ENCODE assay signal across 8 mouse cellular contexts in the genomic region with DNA sequence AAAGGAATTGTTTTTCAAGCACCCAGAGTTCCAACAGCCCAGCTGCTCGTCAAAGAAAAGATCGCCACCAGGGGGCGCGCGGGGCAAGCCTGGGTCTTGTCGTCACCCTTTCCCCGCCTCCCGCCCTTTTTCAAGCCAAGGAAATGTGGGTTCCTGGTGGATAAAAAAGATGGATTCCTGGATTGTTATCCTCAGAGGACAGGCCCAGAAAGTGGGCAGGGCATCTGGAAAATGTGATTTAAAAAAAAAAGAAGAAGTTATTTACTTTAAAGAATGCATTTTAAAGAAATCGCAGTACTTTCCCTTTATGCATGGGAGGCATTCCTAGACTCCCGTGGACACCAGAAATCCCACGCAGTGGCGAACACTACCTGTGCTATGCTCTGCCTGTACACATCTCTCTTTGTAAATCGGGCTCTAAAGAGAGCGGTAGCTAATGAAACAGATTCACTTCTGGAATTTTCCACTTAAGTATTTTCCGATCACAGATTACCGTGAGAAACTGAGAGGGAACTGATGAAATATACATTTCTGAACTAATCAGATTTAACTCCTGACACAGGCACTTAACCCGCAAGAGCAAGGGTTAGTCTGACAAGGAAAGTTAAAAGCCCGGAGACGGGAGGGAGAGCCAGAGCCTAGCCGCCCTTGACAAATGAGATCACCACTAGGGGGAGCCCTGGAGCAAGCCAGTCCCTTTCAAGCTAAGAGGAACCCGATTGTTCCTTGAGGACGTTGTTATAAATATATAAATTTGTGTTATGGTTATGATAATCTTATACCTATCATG. TPM values are rescaled to one million over a fixed set of nuclear protein-coding genes. Genes with fewer than 3 reads are reported as not detected.
DNase-seq lines count a peak whose midpoint lies in the region; ATAC-seq lines count a peak whose summit lies in the region.

No protein-coding gene starts in this region.

- ATAC-seq in intestine, embryonic 14.5 days (replicated peaks; ENCODE audit: low FRiP score, low TSS enrichment, low read depth) = peak; percentile 71
- ATAC-seq in megakaryocyte-erythroid progenitor cell, adult 5-6 weeks (replicated peaks; ENCODE audit: low FRiP score, low TSS enrichment, poor library complexity, severe bottlenecking) = peak; percentile 64

- peak; percentile 95 for DNase-seq in adrenal gland, adult 2 months
- peak; percentile 95 for DNase-seq in embryo, embryonic 11 days
- DNase-seq in gastrocnemius, postnatal 36 days = peak; percentile 96 to 98
- DNase-seq in intestine, embryonic 14.5 days (ENCODE audit: low spot score) = peak; percentile 100
- DNase-seq in left cerebral cortex, postnatal 14 days (ENCODE audit: low spot score in 2 of 2) = peak; percentile 97
- DNase-seq in right cerebral cortex, postnatal 14 days = peak; percentile 99
- peak; percentile 98 for DNase-seq in urinary bladder, postnatal 25 days (ENCODE audit: low spot score)

- peak overlapping the region; percentile 79 for H3K27ac ChIP-seq in intestine, embryonic 14.5 days (ENCODE audit: low read depth)

- H3K27me3 ChIP-seq in intestine, embryonic 14.5 days (replicated peaks; ENCODE audit: control insufficient read depth, insufficient read depth, low read length) = no peaks in the 10 kb centered on the region

- no peaks in the 10 kb centered on the region for H3K36me3 ChIP-seq in intestine, embryonic 14.5 days (ENCODE audit: control insufficient read depth, insufficient read depth, low read length)

- H3K9ac ChIP-seq in intestine, embryonic 14.5 days (ENCODE audit: low read length) = peak overlapping the region; percentile 44

- intact Hi-C loops in gastrocnemius, postnatal 36 days (cut with DNase I) = loop anchor here (1.0 to 5.0 kb wide), 3 partner anchors 64 to 134 kb away; no protein-coding TSS in a partner anchor
- intact Hi-C loops in left cerebral cortex, postnatal 14 days (cut with DNase I) = loop anchor here (2.0 to 5.0 kb wide), 2 partner anchors 81 to 134 kb away; no protein-coding TSS in a partner anchor

- H3K9me3 ChIP-seq in intestine, embryonic 14.5 days (ENCODE audit: control insufficient read depth, low read length) = no peaks in the 10 kb centered on the region

- H3K4me2 ChIP-seq in intestine, embryonic 14.5 days (ENCODE audit: low read length) = peak overlapping the region; percentile 72

- peaks cover 15% of the 10 kb centered on the region; the same call in 1 of the 2 replicates for H3K4me1 ChIP-seq in intestine, embryonic 14.5 days (replicated peaks; ENCODE audit: control insufficient read depth, insufficient read depth, low read length)

- 1% methylated on average over 22 of the region's 22 CpGs for WGBS in intestine, embryonic 14.5 days

- H3K4me3 ChIP-seq in intestine, embryonic 14.5 days (ENCODE audit: low read depth, low read length) = peak overlapping the region; percentile 28

RNA-seq across cellular contexts. Expression of a gene that starts 19.6 kb away (rescaled TPM):
- total RNA-seq in adrenal gland, adult 2 months (2021) = 100 to 1,000 TPM in 1 of 2 experiments, 10 to 100 TPM in 1; 81.6 to 102 TPM
- polyA plus RNA-seq in adrenal gland, adult 2 months (2012; rRNA removed) = 344 and 374 TPM in 2 replicates
- total RNA-seq in gastrocnemius, postnatal 36 days (2021) = 10 to 100 TPM; 14.2 to 15.9 TPM
- polyA plus RNA-seq in intestine, embryonic 14.5 days (2014; fragmentation: Nextera tagmentation; extraction: Ambion mirVana) = 35.0 and 37.7 TPM in 2 replicates
- total RNA-seq in left cerebral cortex, postnatal 14 days (2021) = 100 to 1,000 TPM; 288 to 291 TPM
- total RNA-seq in megakaryocyte-erythroid progenitor cell, adult 5-6 weeks (2014; fragmentation: Nextera tagmentation) = 0.82 TPM in 1 of 2 replicates, not detected in the other
- total RNA-seq in megakaryocyte-erythroid progenitor cell, adult 5-6 weeks (2017) = 2.2 TPM in 1 of 2 replicates, not detected in the other

RNA-seq across cellular contexts. Expression of a gene that starts 20.5 kb away (rescaled TPM):
- 1 to 10 TPM in 1 of 2 experiments, under 1 TPM in 1; 0.59 to 3.3 TPM for total RNA-seq in adrenal gland, adult 2 months (2021)
- 3.5 and 4.7 TPM in 2 replicates for polyA plus RNA-seq in adrenal gland, adult 2 months (2012; rRNA removed)
- not detected for total RNA-seq in gastrocnemius, postnatal 36 days (2021)
- 0.09 TPM in 1 of 2 replicates, not detected in the other for polyA plus RNA-seq in intestine, embryonic 14.5 days (2014; fragmentation: Nextera tagmentation; extraction: Ambion mirVana)
- total RNA-seq in left cerebral cortex, postnatal 14 days (2021) = not detected
- total RNA-seq in megakaryocyte-erythroid progenitor cell, adult 5-6 weeks (2014; fragmentation: Nextera tagmentation) = 0.96 TPM in 1 of 2 replicates, not detected in the other
- total RNA-seq in megakaryocyte-erythroid progenitor cell, adult 5-6 weeks (2017) = 0.46 TPM in 1 of 2 replicates, not detected in the other

RNA-seq across cellular contexts. Expression of a gene that starts 41.7 kb away (rescaled TPM):
- 10 to 100 TPM; 59.0 to 63.2 TPM for total RNA-seq in adrenal gland, adult 2 months (2021)
- polyA plus RNA-seq in adrenal gland, adult 2 months (2012; rRNA removed) = 342 and 389 TPM in 2 replicates
- 10 to 100 TPM; 55.3 to 59.5 TPM for total RNA-seq in gastrocnemius, postnatal 36 days (2021)
- polyA plus RNA-seq in intestine, embryonic 14.5 days (2014; fragmentation: Nextera tagmentation; extraction: Ambion mirVana) = 2.1 and 2.7 TPM in 2 replicates
- 10 to 100 TPM; 39.0 to 47.2 TPM for total RNA-seq in left cerebral cortex, postnatal 14 days (2021)
- total RNA-seq in megakaryocyte-erythroid progenitor cell, adult 5-6 weeks (2014; fragmentation: Nextera tagmentation) = 18.7 and 23.2 TPM in 2 replicates
- total RNA-seq in megakaryocyte-erythroid progenitor cell, adult 5-6 weeks (2017) = 37.0 and 41.1 TPM in 2 replicates

RNA-seq across cellular contexts. Expression of a gene that starts 42.2 kb away (rescaled TPM):
- 100 to 1,000 TPM; 218 to 366 TPM for total RNA-seq in adrenal gland, adult 2 months (2021)
- polyA plus RNA-seq in adrenal gland, adult 2 months (2012; rRNA removed) = 391 and 410 TPM in 2 replicates
- total RNA-seq in gastrocnemius, postnatal 36 days (2021) = 10 to 100 TPM; 22.1 to 24.1 TPM
- polyA plus RNA-seq in intestine, embryonic 14.5 days (2014; fragmentation: Nextera tagmentation; extraction: Ambion mirVana) = 10.9 and 15.9 TPM in 2 replicates
- total RNA-seq in left cerebral cortex, postnatal 14 days (2021) = 10 to 100 TPM; 30.8 to 39.2 TPM
- 6.4 and 10.2 TPM in 2 replicates for total RNA-seq in megakaryocyte-erythroid progenitor cell, adult 5-6 weeks (2014; fragmentation: Nextera tagmentation)
- 0.80 and 2.1 TPM in 2 replicates for total RNA-seq in megakaryocyte-erythroid progenitor cell, adult 5-6 weeks (2017)

RNA-seq across cellular contexts. Expression of a gene that starts 47.1 kb away (rescaled TPM):
- 1 to 10 TPM; 1.3 to 1.5 TPM for total RNA-seq in adrenal gland, adult 2 months (2021)
- 3.8 and 4.9 TPM in 2 replicates for polyA plus RNA-seq in adrenal gland, adult 2 months (2012; rRNA removed)
- total RNA-seq in gastrocnemius, postnatal 36 days (2021) = not detected
- 0.66 and 1.1 TPM in 2 replicates for polyA plus RNA-seq in intestine, embryonic 14.5 days (2014; fragmentation: Nextera tagmentation; extraction: Ambion mirVana)
- under 1 TPM in 1 of 2 experiments, not detected in 1; 0.11 TPM for total RNA-seq in left cerebral cortex, postnatal 14 days (2021)
- 8.6 and 18.4 TPM in 2 replicates for total RNA-seq in megakaryocyte-erythroid progenitor cell, adult 5-6 weeks (2014; fragmentation: Nextera tagmentation)
- total RNA-seq in megakaryocyte-erythroid progenitor cell, adult 5-6 weeks (2017) = 0.88 and 9.5 TPM in 2 replicates

Comparison
In these comparisons a context has a peak if more than half of its experiments do, and no peak if none do; other contexts are left out.
1. Peak in every context shown above with its lines: DNase-seq, ATAC-seq, H3K4me3 ChIP-seq and H3K27ac ChIP-seq.
2. RNA of a gene that starts 19.6 kb away (total RNA-seq): 288 to 291 TPM in left cerebral cortex, postnatal 14 days, 81.6 to 102 TPM in adrenal gland, adult 2 months and 14.2 to 15.9 TPM in gastrocnemius, postnatal 36 days; 0.82 to 2.2 TPM in megakaryocyte-erythroid progenitor cell, adult 5-6 weeks; every median in the first group is over 4 times any median in the second.